Mouse (Mus musculus): ENCODE data around the gene Krtap4-16. TPM values are rescaled to one million over a fixed set of nuclear protein-coding genes. Genes with fewer than 3 reads are reported as not detected.
"Not testable (repeated sequence)": the region's sequence is repeated elsewhere in the genome, so short reads cannot be mapped to it uniquely, and the experiment has no call there.

The Krtap4-16 gene
- not detected in 2 replicates for polyA plus RNA-seq (2012; rRNA removed)

GRCm38 (mm10) chr11:99851508-99851907, at the start of gene Krtap4-16:
Gene Krtap4-16, minus strand, starts transcription at chr11:99851608.
- Histone ChIP-seq H3K27me3 (ENCODE audit: control insufficient read depth, insufficient read depth, low read length) (no peaks in the 10 kb centered on the region), H3K4me1 (ENCODE audit: control insufficient read depth, insufficient read depth, insufficient read length) (no peaks in the 10 kb centered on the region), H3K4me3 (ENCODE audit: extremely low read depth, insufficient read depth, insufficient read length) (no peak within 1 kb of the TSS), H3K27ac (ENCODE audit: insufficient read depth, low read length) (no peak within 1 kb of the TSS), H3K36me3 (ENCODE audit: control insufficient read depth, insufficient read depth, low read length) (no peaks in the 10 kb centered on the region)
- TF ChIP-seq POLR2A (IDR thresholded peaks at IDR 0.05; ENCODE audit: low read depth, low read length), result no peak
- no peak for DNase-seq (ENCODE audit: low read depth in 1 of 2, low spot score in 2 of 2)

GRCm38 (mm10) chr11:99878887-99879286, 27.5 kb upstream of the Krtap4-16 start, which contains the start of gene Gm11567:
Gene Gm11567, plus strand, starts transcription at chr11:99879187.
- not testable (repeated sequence) for H3K27me3 ChIP-seq (ENCODE audit: control insufficient read depth, insufficient read depth, low read length); H3K36me3 ChIP-seq (ENCODE audit: control insufficient read depth, insufficient read depth, low read length); H3K4me3 ChIP-seq (ENCODE audit: extremely low read depth, insufficient read depth, insufficient read length); H3K27ac ChIP-seq (ENCODE audit: insufficient read depth, low read length); DNase-seq (ENCODE audit: low read depth in 1 of 2, low spot score in 2 of 2); H3K4me1 ChIP-seq (ENCODE audit: control insufficient read depth, insufficient read depth, insufficient read length)
- WGBS, result 35% methylated on average over 1 of the region's 1 CpGs

GRCm38 (mm10) chr11:99873089-99873488, 21.7 kb upstream of the Krtap4-16 start, which contains the start of gene Krtap9-1:
Gene Krtap9-1, plus strand, starts transcription at chr11:99873389.
- H3K27ac ChIP-seq (ENCODE audit: insufficient read depth, low read length), result not testable (repeated sequence)
- WGBS, result 78% methylated on average over 1 of the region's 1 CpGs

GRCm38 (mm10) chr11:99864176-99864575, 12.8 kb upstream of the Krtap4-16 start, which contains the start of gene Gm11559:
Gene Gm11559, plus strand, starts transcription at chr11:99864476.
- not testable (repeated sequence) for H3K36me3 ChIP-seq (ENCODE audit: control insufficient read depth, insufficient read depth, low read length); H3K27me3 ChIP-seq (ENCODE audit: control insufficient read depth, insufficient read depth, low read length); H3K4me1 ChIP-seq (ENCODE audit: control insufficient read depth, insufficient read depth, insufficient read length); H3K27ac ChIP-seq (ENCODE audit: insufficient read depth, low read length); H3K4me3 ChIP-seq (ENCODE audit: extremely low read depth, insufficient read depth, insufficient read length); DNase-seq (ENCODE audit: low read depth in 1 of 2, low spot score in 2 of 2)
- WGBS, result 50% methylated on average over 1 of the region's 1 CpGs

More at GRCm38 (mm10) chr11:99873089-99873488, 21.7 kb upstream of the Krtap4-16 start, which contains the start of gene Krtap9-1:
- not testable (repeated sequence) for DNase-seq (ENCODE audit: low read depth in 1 of 2, low spot score in 2 of 2); H3K27me3 ChIP-seq (ENCODE audit: control insufficient read depth, insufficient read depth, low read length); H3K4me3 ChIP-seq (ENCODE audit: extremely low read depth, insufficient read depth, insufficient read length); H3K4me1 ChIP-seq (ENCODE audit: control insufficient read depth, insufficient read depth, insufficient read length); H3K36me3 ChIP-seq (ENCODE audit: control insufficient read depth, insufficient read depth, low read length)

GRCm38 (mm10) chr11:99858761-99859160, 7.4 kb upstream of the Krtap4-16 start:
- 81% methylated on average over 2 of the region's 2 CpGs for WGBS

GRCm38 (mm10) chr11:99857617-99858016, 6.2 kb upstream of the Krtap4-16 start, which contains the start of gene Gm11568:
Gene Gm11568, plus strand, starts transcription at chr11:99857917.
- Histone ChIP-seq H3K4me1 (ENCODE audit: control insufficient read depth, insufficient read depth, insufficient read length) (no peaks in the 10 kb centered on the region), H3K4me3 (ENCODE audit: extremely low read depth, insufficient read depth, insufficient read length) (no peak within 1 kb of the TSS), H3K36me3 (ENCODE audit: control insufficient read depth, insufficient read depth, low read length) (no peaks in the 10 kb centered on the region), H3K27ac (ENCODE audit: insufficient read depth, low read length) (no peak within 1 kb of the TSS), H3K27me3 (ENCODE audit: control insufficient read depth, insufficient read depth, low read length) (no peaks in the 10 kb centered on the region)
- TF ChIP-seq POLR2A (IDR thresholded peaks at IDR 0.05; ENCODE audit: low read depth, low read length), result no peak
- no peak for TF ChIP-seq CTCF (IDR thresholded peaks at IDR 0.05; ENCODE audit: extremely low read depth, insufficient read depth, insufficient read length, insufficient replicate concordance)
- no peak for DNase-seq (ENCODE audit: low read depth in 1 of 2, low spot score in 2 of 2)
- 75% methylated on average over 2 of the region's 2 CpGs for WGBS

More at GRCm38 (mm10) chr11:99858761-99859160, 7.4 kb upstream of the Krtap4-16 start:
- H3K4me1 ChIP-seq (ENCODE audit: control insufficient read depth, insufficient read depth, insufficient read length), result no peaks in the 10 kb centered on the region
- H3K27me3 ChIP-seq (ENCODE audit: control insufficient read depth, insufficient read depth, low read length), result no peaks in the 10 kb centered on the region
- no peak overlapping the region for H3K27ac ChIP-seq (ENCODE audit: insufficient read depth, low read length)
- no peaks in the 10 kb centered on the region for H3K36me3 ChIP-seq (ENCODE audit: control insufficient read depth, insufficient read depth, low read length)
- TF ChIP-seq CTCF (IDR thresholded peaks at IDR 0.05; ENCODE audit: extremely low read depth, insufficient read depth, insufficient read length, insufficient replicate concordance) (no peak), POLR2A (IDR thresholded peaks at IDR 0.05; ENCODE audit: low read depth, low read length) (no peak)
- no peak for DNase-seq (ENCODE audit: low read depth in 1 of 2, low spot score in 2 of 2)
- no peak overlapping the region for H3K4me3 ChIP-seq (ENCODE audit: extremely low read depth, insufficient read depth, insufficient read length)

- H3K36me3 ChIP-seq (ENCODE audit: control insufficient read depth, insufficient read depth, low read length), result no peaks in the 10 kb centered on the region
- DNase-seq (ENCODE audit: low read depth in 1 of 2, low spot score in 2 of 2), result no peak
- no peaks in the 10 kb centered on the region for H3K27me3 ChIP-seq (ENCODE audit: control insufficient read depth, insufficient read depth, low read length)
- H3K4me1 ChIP-seq (ENCODE audit: control insufficient read depth, insufficient read depth, insufficient read length), result no peaks in the 10 kb centered on the region
- WGBS, result 67% methylated on average over 3 of the region's 3 CpGs
- no peak overlapping the region for H3K27ac ChIP-seq (ENCODE audit: insufficient read depth, low read length)
- no peak overlapping the region for H3K4me3 ChIP-seq (ENCODE audit: extremely low read depth, insufficient read depth, insufficient read length)
- no peak for TF ChIP-seq CTCF (IDR thresholded peaks at IDR 0.05; ENCODE audit: extremely low read depth, insufficient read depth, insufficient read length, insufficient replicate concordance)
- TF ChIP-seq POLR2A (IDR thresholded peaks at IDR 0.05; ENCODE audit: low read depth, low read length), result no peak
These were observed 2.7 kb upstream of the Krtap4-16 start for GRCm38 (mm10) chr11:99854121-99854520.
